Mouse (Mus musculus) midbrain, embryonic 11.5 days (tissue): ENCODE measurements at regions not wholly inside any gene's neighbourhood (a gene's known extent, or its start where the extent isn't known, plus 50 kb on each side); places are given as distances from the start of the nearest gene placed in this dataset.
A peak's percentile ranks its signal among the peaks of the same experiment; 100 is the strongest.

Experiments
- ATAC-seq: fragments of 200-750 bp; cut with Nextera tagmentation; 2 replicates; pipeline ENCODE4 v1.8.0; 2017; ENCODE audit warnings: moderate TSS enrichment, moderate library complexity; ENCODE audit not compliant: low FRiP score
- DNase-seq: peaks from one replicate; pipeline ENCODE4 v3.0.0; 2015; ENCODE audit warnings: low spot score; ENCODE audit errors: missing footprints
- H3K27ac ChIP-seq: fragments of 300-500 bp; sonication (generic); 2 replicates; pipeline ENCODE4 v1.5.1; 2014; ENCODE audit warnings: low read depth, low read length
- H3K27me3 ChIP-seq: fragments of 300-500 bp; sonication (generic); 2 replicates; pipeline ENCODE4 v1.6.1; 2014; ENCODE audit warnings: mild to moderate bottlenecking, low read length, moderate library complexity, mixed read lengths; ENCODE audit not compliant: control insufficient read depth, insufficient read depth
- H3K36me3 ChIP-seq: fragments of 300-500 bp; sonication (generic); 2 replicates; pipeline ENCODE4 v1.6.1; 2014; ENCODE audit warnings: mild to moderate bottlenecking, low read length, moderate library complexity, mixed read lengths; ENCODE audit not compliant: control insufficient read depth, insufficient read depth
- H3K4me1 ChIP-seq: fragments of 300-500 bp; sonication (generic); 2 replicates; pipeline ENCODE4 v1.6.1; 2014; ENCODE audit warnings: low read length; ENCODE audit not compliant: control insufficient read depth, insufficient read depth
- H3K4me2 ChIP-seq: fragments of 300-500 bp; sonication (generic); 2 replicates; pipeline ENCODE4 v1.6.1; 2014; ENCODE audit warnings: mild to moderate bottlenecking, moderate library complexity
- H3K4me3 ChIP-seq: fragments of 300-500 bp; sonication (generic); 2 replicates; pipeline ENCODE4 v1.5.1; 2014; ENCODE audit warnings: low read depth, low read length
- H3K9ac ChIP-seq: fragments of 300-500 bp; sonication (generic); 2 replicates; pipeline ENCODE4 v1.6.1; 2014; ENCODE audit warnings: low read length
- H3K9me3 ChIP-seq: fragments of 300-500 bp; sonication (generic); 2 replicates; pipeline ENCODE4 v1.6.1; 2016; ENCODE audit warnings: low read length; ENCODE audit not compliant: control insufficient read depth
- WGBS: fragments of 180-500 bp; shearing (Covaris S2); extraction: QIAGEN DNeasy Blood & Tissue Kit; methylation state at CpG from one replicate; pipeline ENCODE4 v1.1.7; 2014; 5-methylcytosine and 5-hydroxymethylcytosine counted together

DNA sequence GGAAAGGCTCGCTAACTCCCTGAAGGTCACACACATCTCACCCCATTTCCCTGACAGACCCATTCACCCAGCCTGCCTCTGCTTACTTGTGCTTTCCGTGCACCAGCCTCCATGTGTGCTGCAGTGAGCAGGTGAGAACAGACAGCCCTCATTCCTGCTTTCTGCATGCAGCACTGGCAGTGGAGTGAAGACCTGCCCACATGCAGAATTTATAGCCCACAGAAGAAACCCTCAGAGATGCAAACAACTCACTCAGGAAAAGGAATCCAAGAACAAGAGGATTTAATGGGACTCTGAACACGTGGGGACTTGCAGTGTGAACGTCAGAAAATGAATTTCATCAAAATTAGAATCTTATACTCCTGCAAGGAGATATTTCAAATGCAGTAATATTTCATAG is 152.2 kb upstream of the Ankrd50 start:
- H3K27me3 ChIP-seq: no peaks in the 10 kb centered on the region
- H3K9me3 ChIP-seq: no peaks in the 10 kb centered on the region
- WGBS: 78% methylated on average over 4 of the region's 4 CpGs
- no peak overlapping the region for H3K4me2 ChIP-seq
- H3K4me3 ChIP-seq: no peak overlapping the region
- no peak for DNase-seq
- no peaks in the 10 kb centered on the region for H3K4me1 ChIP-seq
- no peak for ATAC-seq
- no peak overlapping the region for H3K27ac ChIP-seq
- no peak overlapping the region for H3K9ac ChIP-seq
- no peaks in the 10 kb centered on the region for H3K36me3 ChIP-seq

GRCm38 (mm10) chr3:38633347-38633746 is 148.7 kb upstream of the Ankrd50 start:
- WGBS: 68% methylated on average over 7 of the region's 7 CpGs
- ATAC-seq (no peak), DNase-seq (no peak)
- Histone ChIP-seq H3K27ac (no peak overlapping the region), H3K36me3 (no peaks in the 10 kb centered on the region), H3K9me3 (no peaks in the 10 kb centered on the region), H3K4me1 (no peaks in the 10 kb centered on the region), H3K4me2 (no peak overlapping the region), H3K4me3 (no peak overlapping the region), H3K27me3 (no peaks in the 10 kb centered on the region), H3K9ac (no peak overlapping the region)

DNA sequence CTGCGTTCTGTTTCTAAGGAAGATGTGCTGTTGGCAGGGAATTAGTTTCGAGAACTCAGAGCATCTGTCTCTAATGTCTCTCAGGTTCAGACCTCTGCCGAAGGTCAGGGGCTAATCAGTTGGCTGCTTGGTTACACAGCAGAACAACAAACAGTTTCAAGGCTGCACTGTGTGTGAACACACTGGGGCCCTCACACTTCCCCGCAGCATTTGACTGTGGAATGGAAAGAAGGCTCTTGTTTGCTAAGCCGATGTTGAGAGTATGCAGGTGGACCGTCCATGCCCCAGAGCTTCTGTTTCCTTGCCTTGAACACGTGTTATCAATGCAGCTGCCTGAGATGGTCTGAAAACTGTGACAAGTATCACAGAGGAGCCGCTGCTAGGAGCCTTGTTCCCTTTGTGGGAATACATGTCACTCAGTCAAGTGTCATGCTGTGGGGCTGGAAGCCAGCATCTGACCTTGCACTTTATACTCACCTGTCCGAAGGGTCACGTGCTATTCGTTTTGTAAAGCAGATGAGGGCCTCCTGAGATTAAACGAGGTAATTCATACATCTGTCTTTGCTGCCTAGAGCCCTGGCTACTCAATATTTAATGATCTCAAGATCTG is 141.0 kb upstream of the Ankrd50 start:
- H3K4me1 ChIP-seq: no peaks in the 10 kb centered on the region
- H3K36me3 ChIP-seq: no peaks in the 10 kb centered on the region
- H3K9ac ChIP-seq: no peak overlapping the region
- 63% methylated on average over 12 of the region's 12 CpGs for WGBS
- H3K4me3 ChIP-seq: no peak overlapping the region
- no peak overlapping the region for H3K4me2 ChIP-seq
- no peak overlapping the region for H3K27ac ChIP-seq
- no peaks in the 10 kb centered on the region for H3K27me3 ChIP-seq
- H3K9me3 ChIP-seq: no peaks in the 10 kb centered on the region
- no peak for DNase-seq
- ATAC-seq: peak; percentile 77

GRCm38 (mm10) chr3:38617989-38618388 is 133.3 kb upstream of the Ankrd50 start:
- H3K27me3 ChIP-seq: no peaks in the 10 kb centered on the region
- H3K4me1 ChIP-seq: no peaks in the 10 kb centered on the region
- no peak overlapping the region for H3K4me2 ChIP-seq
- no peaks in the 10 kb centered on the region for H3K36me3 ChIP-seq
- H3K27ac ChIP-seq: no peak overlapping the region
- no peak overlapping the region for H3K9ac ChIP-seq
- no peak overlapping the region for H3K4me3 ChIP-seq
- 59% methylated on average over 3 of the region's 3 CpGs for WGBS
- no peak for ATAC-seq
- H3K9me3 ChIP-seq: no peaks in the 10 kb centered on the region
- no peak for DNase-seq

DNA sequence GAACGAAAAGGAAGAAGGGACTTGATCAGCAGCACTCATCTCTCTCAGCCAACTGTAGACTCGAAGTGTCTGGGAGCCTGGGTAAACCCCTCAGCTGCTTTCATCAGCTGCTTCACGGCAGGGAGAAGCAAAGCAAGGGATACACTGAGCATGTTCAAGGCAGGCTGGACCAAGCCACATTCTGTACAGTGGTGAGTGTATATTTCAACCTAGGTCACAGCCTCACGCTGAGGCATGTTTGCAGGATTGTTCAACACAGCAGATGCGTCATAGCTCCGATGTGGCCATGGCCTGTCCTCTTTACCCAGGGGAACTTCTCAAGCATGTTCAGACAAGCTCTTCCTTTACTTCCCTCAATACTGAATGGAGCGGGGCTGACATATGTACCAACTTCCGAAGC is 132.6 kb upstream of the Ankrd50 start:
- no peak for DNase-seq

DNA sequence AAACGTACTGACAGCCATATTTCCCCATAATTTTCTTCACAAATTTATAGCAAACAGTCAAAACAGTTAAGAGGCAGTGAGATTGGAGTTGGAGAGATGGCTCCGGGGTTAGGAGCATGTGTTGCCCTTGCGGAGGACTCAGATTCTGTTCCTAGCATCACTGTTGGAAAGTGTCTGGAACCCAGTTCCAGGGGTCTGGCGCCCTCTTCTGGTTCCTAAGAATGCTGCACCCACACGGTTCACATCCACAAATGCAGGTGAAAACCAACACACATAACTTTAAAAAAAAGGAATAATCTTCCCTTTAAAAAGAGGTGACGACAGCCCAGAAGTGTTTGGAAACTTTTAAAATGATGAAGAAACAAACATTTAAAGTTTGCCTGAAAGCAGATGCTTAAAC is 129.1 kb upstream of the Ankrd50 start:
- Histone ChIP-seq H3K36me3 (no peaks in the 10 kb centered on the region), H3K4me3 (no peak overlapping the region), H3K9ac (no peak overlapping the region), H3K4me2 (no peak overlapping the region), H3K27ac (no peak overlapping the region), H3K9me3 (no peaks in the 10 kb centered on the region), H3K4me1 (no peaks in the 10 kb centered on the region), H3K27me3 (no peaks in the 10 kb centered on the region)
- ATAC-seq (no peak), DNase-seq (no peak)
- WGBS: 73% methylated on average over 6 of the region's 6 CpGs

More for the DNA sequence above, 132.6 kb upstream of the Ankrd50 start:
- Histone ChIP-seq H3K36me3 (no peaks in the 10 kb centered on the region), H3K9ac (no peak overlapping the region), H3K4me2 (no peak overlapping the region), H3K4me1 (no peaks in the 10 kb centered on the region), H3K4me3 (no peak overlapping the region), H3K27me3 (no peaks in the 10 kb centered on the region), H3K9me3 (no peaks in the 10 kb centered on the region), H3K27ac (no peak overlapping the region)
- no peak for ATAC-seq
- WGBS: 83% methylated on average over 8 of the region's 8 CpGs

DNA sequence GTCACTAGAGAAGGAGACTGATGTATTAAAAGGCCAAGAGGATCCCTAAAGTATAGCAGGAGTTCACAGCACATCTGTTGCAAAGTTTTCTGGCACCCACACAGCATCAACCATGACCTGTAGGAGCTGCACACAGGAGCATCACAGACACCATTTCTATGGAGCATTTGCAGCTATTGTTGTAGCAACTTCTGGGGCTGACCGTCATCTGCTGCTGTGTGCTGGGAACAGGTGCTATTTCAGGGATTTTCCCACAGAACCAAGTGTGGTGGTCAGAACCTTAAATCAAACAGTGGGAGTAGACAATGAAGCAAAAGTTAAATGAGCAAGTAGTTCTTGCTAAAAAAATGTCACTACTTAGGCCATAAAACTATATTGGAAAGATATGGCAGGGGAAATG is 106.9 kb upstream of the Ankrd50 start:
- DNase-seq (no peak), ATAC-seq (no peak)
- Histone ChIP-seq H3K36me3 (no peaks in the 10 kb centered on the region), H3K4me1 (no peaks in the 10 kb centered on the region), H3K9me3 (no peaks in the 10 kb centered on the region), H3K4me2 (no peak overlapping the region), H3K27me3 (no peaks in the 10 kb centered on the region), H3K4me3 (no peak overlapping the region), H3K9ac (no peak overlapping the region), H3K27ac (no peak overlapping the region)
- WGBS: 95% methylated on average over 1 of the region's 1 CpGs

DNA sequence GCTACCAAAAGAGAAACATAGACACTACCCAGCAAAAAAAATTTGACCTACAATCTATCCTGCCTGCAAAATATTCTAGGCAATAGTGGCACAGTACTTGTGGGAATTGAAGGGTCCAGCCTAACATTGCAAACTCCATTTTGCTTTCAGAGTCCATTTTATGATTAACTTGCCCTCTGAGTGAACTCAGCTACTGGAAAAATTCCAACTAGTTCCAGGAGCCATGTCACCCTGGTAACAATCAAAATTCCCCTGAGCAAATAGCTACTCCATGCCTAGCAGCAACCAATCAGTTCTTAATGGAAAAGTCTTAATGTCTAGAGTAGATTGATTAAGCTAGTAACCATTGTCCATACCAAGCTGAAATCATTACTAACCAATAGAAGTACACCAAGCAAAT is 104.3 kb upstream of the Ankrd50 start:
- Histone ChIP-seq H3K9ac (no peak overlapping the region), H3K4me1 (no peaks in the 10 kb centered on the region), H3K4me3 (no peak overlapping the region), H3K4me2 (no peak overlapping the region), H3K36me3 (no peaks in the 10 kb centered on the region), H3K27ac (no peak overlapping the region), H3K27me3 (no peaks in the 10 kb centered on the region), H3K9me3 (no peaks in the 10 kb centered on the region)
- no peak for ATAC-seq
- no peak for DNase-seq

DNA sequence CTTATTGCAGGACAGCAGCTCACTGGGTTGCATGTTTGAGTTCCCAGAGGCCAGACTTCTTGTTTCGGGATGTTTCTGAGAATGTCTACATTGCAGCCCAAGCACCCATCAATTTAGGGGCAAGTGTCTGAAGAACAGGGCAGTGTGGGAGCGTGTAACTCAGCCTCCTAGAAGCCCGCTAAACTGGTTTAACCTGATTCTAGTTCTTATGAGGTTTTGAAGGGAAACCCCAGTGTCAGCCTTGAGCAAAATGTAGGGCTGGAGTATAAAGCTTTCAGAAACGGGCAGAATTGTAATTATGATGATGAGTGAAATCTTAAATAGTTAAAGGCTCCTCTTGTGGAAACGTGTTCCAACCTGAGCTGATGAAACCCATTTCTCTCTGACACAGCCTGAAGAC is 100.9 kb upstream of the Ankrd50 start:
- WGBS: 92% methylated on average over 5 of the region's 5 CpGs
- no peak for ATAC-seq
- no peak for DNase-seq

GRCm38 (mm10) chr3:38579781-38580180 is 95.1 kb upstream of the Ankrd50 start:
- Histone ChIP-seq H3K4me2 (no peak overlapping the region), H3K27me3 (no peaks in the 10 kb centered on the region), H3K27ac (no peak overlapping the region), H3K4me1 (no peaks in the 10 kb centered on the region), H3K9me3 (no peaks in the 10 kb centered on the region), H3K9ac (no peak overlapping the region), H3K4me3 (no peak overlapping the region), H3K36me3 (no peaks in the 10 kb centered on the region)
- 87% methylated on average over 1 of the region's 1 CpGs for WGBS
- DNase-seq (no peak), ATAC-seq (no peak)

More for the DNA sequence above, 100.9 kb upstream of the Ankrd50 start:
- Histone ChIP-seq H3K9me3 (no peaks in the 10 kb centered on the region), H3K4me3 (no peak overlapping the region), H3K27ac (no peak overlapping the region), H3K4me1 (no peaks in the 10 kb centered on the region), H3K36me3 (no peaks in the 10 kb centered on the region), H3K27me3 (no peaks in the 10 kb centered on the region), H3K4me2 (no peak overlapping the region), H3K9ac (no peak overlapping the region)
